Mouse (Mus musculus) lung, adult 18-20 months (tissue): Measurements from ENCODE around the gene Hagh.
A peak's percentile ranks its signal among the peaks of the same experiment; 100 is the strongest.

Experiments used
- DNase-seq, 2 experiments: peaks; one replicate each; pipeline ENCODE4 v3.0.0; 2022; ENCODE audit warnings: mixed read lengths in 2 of 2

Gene Hagh

DNA sequence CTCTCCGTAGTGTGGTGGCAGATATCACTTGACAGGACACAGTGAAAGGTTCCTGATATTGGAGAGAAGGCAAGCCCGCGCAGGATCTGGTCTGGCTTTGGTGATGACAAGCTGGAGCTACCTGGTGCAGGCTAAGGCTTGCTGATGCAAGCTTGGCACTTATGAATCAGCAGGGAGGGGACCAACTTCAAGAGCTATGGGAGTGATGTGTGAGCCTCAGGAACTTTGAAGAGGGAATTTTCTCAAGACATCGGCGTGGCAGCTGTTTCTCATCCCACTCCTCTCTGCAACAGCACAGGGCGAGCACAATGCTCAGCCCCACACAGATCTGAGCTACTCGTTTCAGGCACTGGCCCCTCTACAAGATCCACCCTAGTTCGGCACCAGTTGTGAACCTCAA lies at the start of gene Hagh:
Hagh (plus strand) TSS at position 302 of the 400 bp plus-strand sequence.
- DNase-seq = no peak

DNA sequence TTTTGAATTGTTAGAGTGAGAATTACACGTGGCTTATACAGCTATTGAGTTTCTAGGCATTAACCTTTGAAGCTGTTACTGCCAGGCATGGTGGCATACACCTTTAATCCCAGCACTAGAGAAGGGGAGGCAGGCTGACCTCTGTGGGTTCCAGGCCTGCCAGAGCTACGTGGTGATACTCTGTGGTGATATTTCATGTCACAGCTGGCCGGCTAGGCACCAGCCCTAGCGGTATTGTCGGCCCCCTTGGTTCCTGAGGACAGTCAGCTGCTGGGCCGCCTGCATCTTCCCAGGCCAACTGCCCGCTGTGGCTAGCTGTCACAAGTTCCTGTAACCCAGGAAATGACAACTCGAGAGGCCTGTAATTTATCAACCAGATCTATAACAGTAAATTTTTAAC lies 47.8 kb upstream of the Hagh start:
- DNase-seq = no peak

DNA sequence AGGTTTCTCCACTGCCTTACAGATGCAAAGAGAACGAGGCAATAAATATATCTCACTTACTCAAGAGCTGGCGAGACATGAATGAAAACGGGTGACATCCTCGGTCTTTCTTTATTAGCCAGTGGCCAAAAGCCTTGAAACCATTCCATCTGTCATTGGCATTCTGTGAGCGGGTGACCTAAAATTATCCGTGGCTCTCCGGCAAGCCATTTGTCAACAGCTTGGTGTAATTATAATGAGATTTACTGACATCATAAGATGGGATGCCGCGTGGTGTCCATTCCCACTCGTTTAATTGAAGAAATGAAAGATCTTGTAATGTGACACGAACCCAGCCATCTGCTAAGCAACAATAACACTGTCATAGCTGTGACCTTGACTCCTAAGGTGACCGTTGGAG lies 45.2 kb upstream of the Hagh start:
- no peak for DNase-seq

DNA sequence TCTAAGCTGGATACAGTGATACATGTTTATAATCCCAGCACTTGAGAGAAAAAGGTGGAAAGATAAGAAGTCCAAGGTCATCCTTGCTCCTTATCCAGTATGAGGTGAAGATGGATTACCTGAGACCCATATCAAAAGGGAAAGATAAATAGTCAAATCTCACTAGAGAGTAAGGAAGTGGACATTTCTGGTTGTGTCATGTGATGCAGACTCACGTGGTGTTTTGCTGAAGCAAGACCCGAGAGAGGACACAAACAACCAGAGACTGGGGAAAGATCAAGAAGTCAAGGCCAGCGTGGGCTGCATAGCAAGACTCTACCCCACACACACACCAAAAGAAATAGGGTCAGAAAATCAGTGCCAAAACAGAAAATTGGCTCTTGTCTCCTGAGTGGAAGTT lies 43.0 kb upstream of the Hagh start:
- DNase-seq = no peak

DNA sequence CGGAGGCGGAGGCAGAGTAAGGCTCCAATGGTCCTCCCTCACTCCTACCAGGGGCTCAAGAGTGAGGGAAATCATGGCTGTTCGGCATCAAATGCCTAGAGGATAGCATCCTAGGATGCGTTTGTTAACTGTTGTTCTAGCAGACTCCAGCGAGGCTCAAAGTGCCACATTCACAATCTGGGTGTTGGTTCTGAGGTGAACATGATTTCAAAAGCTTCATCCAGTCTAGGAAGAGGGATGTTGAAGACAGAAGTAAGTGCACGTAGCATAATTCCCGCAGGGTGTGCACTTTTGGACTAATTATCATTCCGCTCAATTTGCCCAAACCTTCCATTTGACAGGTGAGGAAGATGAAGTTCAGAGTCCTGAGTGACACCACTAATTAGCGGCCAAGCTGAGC lies 41.7 kb upstream of the Hagh start:
- no peak for DNase-seq

DNA sequence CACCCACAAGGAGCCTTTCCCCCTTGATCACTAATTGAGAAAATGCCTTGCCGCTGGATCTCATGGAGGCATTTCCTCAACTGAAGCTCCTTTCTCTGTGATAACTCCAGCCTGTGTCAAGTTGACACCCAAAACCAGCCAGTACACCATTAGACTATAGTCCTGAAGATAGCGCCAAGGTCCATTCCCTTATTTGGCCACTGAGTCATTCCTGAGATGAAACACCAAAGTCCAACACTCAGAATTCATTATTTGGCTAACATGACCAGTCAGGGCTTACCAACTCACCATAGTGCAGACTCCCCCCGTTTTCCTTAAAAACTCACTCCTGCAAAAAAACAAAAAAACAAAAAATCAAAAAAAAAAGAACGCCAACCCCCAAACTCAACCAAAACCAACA lies 40.5 kb upstream of the Hagh start:
- no peak for DNase-seq

DNA sequence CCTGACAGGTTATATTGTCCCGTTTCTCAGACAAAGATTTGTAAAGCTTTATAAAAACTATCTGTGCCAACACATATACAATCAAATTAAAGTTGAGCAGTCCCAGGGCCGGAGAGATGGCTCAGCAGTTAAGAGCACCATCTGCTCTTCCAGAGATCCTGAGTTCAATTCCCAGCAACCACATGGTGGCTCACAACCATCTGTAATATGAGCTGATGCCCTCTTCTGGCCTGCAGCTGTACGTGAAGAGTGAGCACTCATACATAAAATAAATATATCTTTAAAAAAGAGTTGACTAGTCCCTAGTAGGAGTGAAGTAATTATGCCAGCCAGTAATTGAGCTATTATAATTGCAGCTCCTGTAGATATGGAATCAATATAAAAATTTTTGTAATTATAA lies 39.4 kb upstream of the Hagh start:
- DNase-seq = no peak

DNA sequence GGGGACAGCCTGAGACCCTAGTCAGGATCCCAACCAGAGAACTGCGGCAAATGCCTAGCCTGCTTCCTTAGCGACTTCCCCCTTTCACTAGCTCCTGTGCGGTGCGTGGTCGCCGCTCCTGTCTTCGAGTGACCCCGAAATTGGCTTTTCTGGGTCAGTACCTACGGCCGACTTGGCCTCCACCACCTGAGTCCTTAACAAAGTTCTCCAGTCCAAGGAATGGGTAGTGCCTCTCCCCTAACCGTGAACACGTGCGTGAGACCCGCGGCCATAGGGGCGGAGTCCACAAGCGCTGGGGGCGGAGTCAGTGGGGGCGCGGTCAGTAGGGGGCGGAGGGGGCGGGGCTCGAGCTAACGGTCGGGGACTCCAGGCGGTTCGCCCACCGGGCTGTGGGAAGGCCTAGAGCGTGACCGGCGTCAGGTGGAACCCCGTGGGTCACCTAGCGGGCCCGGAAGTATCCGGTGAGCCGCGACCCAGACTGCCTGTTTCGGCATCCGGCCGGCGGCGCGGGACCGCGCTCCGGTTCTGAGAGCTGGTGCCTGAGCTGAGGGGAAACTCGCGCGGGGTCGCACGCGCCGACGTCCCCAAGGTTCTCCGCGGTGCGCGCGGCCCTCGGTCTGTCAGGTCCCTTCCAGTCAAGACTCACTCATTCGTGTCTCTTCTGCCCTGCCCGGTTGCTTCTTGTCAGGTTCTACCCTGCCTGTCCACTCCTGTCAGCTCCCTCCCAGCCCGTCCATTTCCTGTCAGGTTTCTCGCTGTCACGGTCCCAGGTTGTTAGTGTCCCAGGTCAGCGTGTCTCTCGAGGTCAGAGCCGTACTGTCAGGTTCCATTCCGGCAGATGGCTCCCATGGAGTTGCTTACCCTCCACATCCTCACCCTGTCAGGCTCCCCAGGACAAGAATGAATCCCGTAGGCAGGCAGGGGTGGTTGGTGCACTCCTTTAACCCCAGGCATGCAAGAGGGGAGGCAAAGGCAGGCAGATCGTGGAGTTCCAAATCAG lies 35.7 kb upstream of the Hagh start, which contains the start of gene Meiob:
Meiob (plus strand) TSS at position 338 of the 1,000 bp plus-strand sequence.
- peak; percentile 70 to 73 for DNase-seq

DNA sequence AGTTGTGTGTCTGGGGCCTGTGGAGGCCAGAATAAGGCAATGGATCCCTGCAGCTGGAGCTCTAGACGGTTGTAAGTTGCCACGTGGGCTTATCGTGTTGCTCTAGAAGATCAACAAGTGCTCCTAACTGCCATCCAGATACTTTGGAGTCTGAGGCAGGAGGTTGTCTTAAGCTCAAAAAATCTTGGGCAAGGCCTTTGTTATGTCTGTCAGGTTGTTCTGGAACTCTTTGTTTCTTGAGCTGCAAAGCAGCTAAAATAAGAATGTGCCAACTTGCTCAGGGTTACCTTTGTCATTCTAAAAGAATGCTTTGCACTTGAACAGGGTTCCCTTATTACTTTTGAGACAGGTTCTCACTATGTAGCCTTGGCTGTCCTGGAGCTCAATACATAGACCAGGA lies 28.7 kb upstream of the Hagh start:
- DNase-seq = no peak

DNA sequence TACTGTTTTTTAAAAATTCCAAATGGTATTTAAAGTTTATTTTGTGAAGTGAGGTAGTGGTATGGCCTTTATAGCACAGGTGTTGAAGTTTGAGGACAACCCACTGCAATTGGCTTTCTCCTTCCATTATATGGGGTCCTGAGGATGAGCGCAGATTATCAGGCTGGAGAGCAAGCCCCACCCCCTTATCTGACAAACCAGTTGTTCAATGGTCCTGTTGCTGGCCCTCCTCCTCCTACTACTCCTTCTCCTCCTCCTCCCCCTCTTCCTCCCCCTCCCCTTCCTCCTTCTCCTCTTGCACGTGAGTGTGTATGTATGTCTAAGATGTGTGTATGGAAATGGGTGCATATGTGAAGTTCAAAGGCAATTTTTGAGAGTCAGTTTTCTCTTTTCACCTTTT lies 27.7 kb upstream of the Hagh start:
- no peak for DNase-seq

DNA sequence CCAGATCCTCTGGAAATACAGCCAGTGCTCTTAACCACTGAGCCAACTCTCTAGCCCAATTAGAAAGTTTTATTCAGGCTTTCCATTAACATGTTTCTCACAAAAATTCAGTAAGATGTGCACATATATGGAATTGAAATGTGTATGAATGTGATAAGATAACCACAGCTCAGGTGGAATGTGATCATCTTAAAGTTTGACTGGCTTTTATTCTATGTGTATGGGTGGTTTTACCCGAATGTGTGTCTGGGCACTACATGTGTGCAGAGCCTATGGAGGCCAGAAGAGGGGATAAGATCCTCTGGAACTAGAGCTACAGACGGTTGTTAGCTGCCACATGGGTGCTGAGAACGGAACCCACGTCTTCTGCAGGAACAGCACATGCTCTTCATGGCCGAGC lies 24.7 kb upstream of the Hagh start:
- DNase-seq = no peak

DNA sequence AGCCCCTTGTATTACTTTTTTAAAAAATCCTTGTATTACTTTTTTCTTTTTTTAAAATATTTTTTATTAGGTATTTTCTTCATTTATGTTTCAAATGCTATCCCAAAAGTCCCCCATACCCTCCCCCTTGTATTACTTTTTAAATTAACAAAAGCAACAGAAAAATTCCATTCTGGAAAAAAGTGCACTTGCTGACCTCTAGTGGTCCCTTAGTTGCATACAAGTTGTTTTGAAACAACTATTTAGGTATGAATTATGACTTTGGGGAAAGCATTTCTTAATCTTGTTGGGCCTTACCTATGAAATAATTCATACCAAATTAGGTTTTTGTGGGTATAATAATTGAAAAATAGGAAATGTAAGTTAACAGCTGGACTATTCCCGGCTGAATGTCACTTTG lies 22.4 kb upstream of the Hagh start:
- no peak for DNase-seq

DNA sequence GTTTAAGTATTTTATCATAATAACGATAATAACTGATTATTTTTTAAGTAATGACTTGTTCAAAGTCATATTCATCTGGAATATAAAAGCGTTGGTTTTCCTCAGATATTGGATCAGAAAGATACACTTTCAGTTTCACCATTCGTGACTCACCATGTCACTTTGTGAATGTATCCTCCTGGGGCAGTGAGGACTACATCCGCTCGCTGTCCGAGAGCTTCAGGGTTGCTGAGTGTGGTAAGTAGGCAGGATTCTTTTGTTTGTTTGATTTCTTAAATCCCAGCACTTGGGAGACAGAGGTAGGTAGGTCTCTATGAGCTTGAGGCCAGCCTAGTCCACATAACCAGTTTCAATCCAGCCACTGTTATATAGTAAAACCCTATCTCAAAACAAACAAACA lies 21.8 kb upstream of the Hagh start:
- DNase-seq = no peak

DNA sequence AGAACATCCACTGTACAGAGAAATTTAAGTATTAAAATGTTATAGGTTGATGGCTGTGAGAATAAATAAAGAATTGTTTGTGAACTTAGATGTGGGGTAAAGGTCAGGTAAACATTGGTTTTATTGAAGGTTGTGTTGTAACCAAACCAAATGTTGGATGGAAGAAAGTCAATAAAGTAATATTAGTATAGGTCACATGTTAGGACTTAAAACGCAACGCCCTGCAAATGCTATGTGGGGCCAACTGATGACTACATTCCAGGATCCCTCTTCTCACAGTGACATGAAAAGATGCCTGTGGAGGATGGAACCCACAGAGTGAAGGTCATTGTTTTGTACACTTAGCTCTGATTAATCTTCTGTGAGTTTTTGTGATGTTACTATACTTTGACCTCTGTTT lies 20.5 kb upstream of the Hagh start:
- DNase-seq = no peak

DNA sequence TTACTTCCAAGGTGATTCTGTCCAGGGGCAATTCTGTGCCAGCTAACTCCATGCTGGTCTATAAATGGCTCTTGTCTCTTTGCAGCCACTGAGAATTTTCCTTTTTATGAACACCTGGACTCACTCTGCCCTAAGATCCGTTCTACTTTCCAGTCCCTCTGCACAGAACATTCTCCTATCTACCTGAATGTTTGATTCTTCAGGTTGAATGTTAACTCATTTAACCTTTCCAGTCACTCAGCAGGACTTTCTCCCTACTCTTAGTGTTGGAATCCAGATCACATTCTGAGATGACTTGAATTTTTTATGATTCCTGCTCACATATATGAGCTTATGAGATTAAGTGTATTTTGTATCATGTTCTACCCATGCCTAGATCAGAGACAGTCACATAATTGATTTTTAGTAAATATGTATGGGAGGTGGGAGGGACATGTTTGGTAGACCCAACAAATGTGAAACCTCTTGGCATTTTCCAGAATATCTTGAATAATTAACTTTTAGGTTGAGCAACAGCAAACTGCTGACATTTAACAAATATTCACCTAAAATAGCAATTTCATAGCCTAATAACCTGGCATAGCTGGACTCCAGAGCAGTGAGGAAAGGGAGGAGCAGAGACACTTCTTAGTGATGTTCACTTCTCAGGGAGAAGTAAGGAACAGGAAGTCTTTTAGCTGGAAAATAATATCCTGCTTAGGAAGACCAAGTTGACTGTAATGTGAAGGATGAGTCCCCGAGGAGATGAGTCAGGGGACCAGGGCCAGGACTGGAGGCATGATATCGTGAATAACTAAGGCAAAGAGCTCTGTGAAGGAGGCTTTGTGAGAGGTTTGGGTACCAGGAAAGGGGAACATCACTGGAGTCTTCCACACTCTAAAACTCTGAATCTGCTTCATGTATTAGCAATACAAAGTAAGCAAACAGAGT lies 18.3 kb upstream of the Hagh start:
- no peak for DNase-seq

DNA sequence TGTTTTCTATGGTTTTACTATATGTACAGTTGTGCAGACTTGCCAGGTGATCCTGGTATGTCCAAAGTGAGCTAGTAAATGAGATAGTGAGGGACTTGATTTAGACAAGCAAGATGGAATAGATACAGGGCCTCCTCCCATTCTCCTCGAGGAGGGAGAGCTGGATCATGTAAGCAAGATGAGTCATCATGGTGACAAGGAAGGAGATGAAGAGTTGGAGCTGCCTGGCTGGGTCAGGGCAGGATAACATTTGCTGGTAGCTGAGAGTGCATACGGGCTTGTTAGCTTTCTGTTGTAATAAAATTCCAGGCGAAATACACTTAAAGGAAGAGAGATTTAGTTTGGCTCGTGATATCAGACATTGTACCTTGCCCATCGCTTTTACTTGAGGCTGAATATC lies 398 bp downstream of the Hagh start:
- DNase-seq = no peak

DNA sequence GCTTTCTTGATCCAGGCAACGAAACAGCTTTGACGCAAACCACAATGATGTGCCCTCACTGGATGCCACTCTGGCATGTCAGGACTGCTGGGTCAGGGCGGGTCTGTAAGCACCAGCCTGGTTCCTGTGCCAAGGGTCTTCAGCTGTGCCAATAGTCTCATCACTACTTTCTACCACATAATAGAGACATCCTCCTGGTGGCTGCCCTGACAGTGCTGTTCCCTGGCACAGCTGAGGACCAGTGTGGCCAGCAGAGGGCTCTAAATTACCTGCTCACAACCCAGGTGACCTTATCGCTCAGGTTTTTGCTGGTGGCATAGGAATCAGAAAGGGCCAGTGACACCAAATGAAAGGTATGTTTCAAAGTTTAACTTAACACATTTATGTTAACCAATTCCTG lies 1.2 kb downstream of the Hagh start:
- DNase-seq = peak; percentile 31 to 34

DNA sequence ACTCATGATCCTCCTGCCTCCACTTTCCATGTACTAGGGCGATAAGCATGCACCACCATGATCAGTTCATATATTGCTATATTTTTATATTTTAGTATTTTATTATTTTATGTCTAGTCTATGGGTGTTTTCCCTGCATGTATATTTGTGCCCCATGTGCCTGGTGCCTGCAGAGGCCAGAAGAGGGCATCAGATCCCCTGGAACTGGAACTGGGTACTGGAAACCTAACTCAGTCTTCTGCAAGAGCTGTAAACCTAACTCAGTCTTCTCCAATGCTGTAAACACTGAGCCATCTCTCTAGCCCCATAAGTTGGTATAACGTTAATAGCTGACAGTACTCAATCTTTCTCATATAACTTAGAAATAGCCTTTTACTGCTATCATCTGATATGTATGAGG lies 2.7 kb downstream of the Hagh start:
- DNase-seq = no peak

DNA sequence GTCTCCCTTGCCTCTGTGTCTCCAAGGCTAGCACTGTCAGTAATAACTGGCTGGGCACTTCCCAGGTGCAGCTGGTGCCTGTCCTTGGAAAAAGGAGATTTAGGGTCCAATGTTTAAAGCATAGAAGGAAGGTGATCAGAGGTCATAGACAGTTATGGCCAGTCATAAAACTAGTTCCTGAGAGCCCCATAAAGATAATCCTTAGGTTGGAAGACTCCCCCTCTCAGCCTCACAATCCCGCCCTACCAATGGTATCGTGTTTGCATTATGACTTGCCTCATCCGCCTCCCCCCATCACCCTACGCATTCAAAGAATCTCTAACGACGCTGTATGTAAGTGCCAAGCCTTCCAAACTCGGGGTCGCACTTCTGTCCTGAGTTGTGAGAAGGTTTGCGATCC lies 4.6 kb downstream of the Hagh start:
- no peak for DNase-seq

DNA sequence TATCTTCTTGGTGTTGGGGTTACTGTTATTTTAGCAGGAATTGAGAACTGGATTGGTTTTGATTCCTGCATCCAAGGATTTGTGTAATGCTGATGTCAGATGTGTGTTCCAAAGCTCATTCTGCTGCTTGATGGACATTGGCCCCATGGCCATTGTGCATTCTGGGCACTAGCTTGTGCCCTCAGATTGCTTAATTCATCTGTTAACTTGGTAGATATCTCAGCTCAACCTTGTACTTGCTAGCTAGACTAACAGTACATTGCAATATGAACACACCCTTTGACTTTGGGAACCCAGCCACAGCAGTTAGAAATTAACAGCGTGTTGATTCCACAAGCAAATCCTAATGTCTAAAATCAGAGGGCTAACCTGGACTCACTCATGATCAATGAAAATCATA lies 7.4 kb downstream of the Hagh start:
- DNase-seq = no peak

DNA sequence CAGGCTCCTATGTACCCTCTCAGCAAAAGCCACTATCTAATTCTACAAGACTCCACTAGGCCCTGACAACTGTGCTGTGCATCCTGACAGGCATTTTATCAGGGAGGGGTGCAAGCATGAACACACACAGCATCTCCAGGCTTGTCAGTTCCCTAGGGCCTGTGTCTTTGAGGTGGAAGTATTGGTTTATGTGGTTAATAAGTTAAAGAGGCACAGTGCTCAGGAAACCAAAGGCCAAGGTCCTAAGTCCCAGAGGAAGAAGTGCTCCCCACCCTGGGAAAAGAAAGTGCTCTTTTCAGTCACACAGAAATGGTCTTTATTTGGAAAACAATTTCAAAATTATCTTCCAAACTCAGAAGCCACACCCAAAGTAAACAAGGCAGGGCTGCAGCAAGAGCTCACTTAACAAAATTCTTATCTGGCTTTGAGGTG lies 8.7 kb downstream of the Hagh start:
- no peak for DNase-seq

DNA sequence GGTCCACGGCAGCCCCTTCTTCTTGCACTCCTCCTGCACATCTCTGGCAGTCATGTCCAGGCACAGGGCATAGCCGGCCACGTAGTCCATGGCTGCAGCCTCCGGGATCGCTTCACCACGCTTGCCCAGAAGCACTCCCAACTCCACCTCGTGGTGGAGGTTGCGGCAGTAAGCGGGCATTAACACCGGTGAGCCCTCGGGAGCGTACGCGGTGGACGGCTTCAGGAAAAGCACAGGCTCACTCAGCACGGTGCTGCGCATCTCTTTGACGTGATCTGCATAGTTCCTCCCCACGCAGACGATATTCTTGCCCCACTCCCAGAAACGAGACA lies 9.8 kb downstream of the Hagh start:
- DNase-seq = no peak

DNA sequence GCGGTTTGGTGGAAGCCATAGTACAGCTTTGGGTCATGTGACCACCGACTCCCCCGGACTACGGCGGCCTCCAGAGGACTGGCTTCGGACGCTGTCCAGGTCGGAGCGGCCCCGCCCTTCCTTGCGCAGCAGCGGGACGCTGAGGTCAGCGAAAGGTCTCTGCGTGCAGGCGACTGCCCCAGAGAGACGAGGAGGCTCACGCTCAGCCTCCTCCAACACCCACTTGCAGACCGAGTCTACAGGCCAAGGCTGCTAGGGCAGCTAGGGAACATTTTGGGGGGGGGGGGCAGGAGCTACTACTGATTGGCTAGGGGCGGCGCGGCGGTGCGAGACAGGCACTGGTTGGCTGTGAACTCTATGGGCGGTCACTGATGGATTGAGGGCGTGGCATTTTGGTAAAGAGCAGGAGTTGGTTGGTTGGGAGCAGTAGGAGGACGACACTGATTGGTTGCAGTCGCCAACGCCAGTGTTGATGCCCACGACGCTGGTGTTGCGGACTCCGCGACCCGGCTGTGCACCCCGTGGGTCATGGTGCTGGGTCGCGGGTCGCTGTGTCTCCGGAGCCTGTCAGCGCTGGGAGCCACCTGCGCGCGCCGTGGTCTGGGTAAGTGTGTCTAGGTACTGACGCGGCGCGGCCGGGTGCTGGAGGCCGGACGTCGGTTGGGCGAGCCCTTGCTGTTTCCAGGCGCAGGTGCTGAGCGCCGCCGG lies 10.3 kb downstream of the Hagh start, which contains the start of gene Fahd1:
Fahd1 (minus strand) TSS at position 300 of the 708 bp plus-strand sequence.
- DNase-seq = peak; percentile 99
